Mouse (Mus musculus) embryo, embryonic 9.5 days (tissue): ENCODE measurements around the gene Aamdc.

ENCODE experiments used
- DNase-seq: peaks from one replicate; pipeline ENCODE4 v3.0.0-alpha.2; 2017; ENCODE audit errors: extremely low spot score

Aamdc gene

DNA sequence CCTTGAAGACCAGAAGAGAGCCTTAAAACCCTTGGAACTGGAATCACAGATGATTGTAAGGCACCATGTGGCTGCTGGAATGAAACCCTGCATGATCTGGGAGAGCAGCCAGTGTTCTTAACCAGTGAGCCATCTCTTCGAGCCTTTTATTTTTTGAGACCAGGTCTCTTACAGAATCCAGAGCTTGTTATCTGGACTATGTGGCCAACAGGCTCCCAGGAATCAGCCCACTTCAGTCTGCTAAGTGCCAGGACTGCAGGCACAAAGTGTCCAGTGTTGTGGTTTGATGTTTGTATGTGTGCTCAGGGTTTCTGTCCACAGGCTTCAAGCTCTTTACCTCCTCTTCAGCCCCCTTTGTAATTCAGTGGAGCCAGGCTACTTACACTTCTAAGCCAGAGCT, 64.5 kb downstream of the Aamdc start:
- no peak for DNase-seq

GRCm38 (mm10) chr7:97500555-97501209, 78.6 kb downstream of the Aamdc start:
- DNase-seq, result no peak
